Mouse (Mus musculus) stomach, postnatal 0 days (tissue): ENCODE measurements around the gene Xrra1.

Experiments
- CTCF ChIP-seq: IDR thresholded peaks from 2 replicates; pipeline ENCODE4 v1.5.1; 2016; ENCODE audit warnings: antibody characterized with exemption, low read depth, mild to moderate bottlenecking, moderate library complexity
- EP300 ChIP-seq: optimal IDR thresholded peaks from 2 replicates; pipeline ENCODE3; 2016; ENCODE audit warnings: antibody characterized with exemption

DNA sequence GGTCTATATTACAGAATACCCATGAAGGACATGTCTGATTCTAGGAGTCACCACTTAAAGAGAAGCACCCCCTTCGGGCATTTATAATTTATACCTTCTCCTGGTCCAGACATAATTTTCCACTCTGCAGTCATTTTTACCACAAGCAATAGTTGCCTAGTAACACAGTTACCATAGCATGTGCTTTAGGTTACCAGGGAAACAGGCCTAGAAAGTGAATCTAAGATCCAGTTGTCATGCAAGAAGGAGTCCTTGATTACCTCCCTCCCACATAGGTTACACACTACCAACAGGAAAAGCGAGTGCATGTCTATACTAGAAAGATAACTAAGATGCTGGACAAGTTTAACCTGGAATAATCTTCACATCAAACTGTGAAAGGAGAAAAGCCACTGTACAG lies 19.3 kb downstream of the Xrra1 start:
- TF ChIP-seq EP300 (no peak), CTCF (no peak)
